Mouse (Mus musculus) cerebellum, postnatal 10 days (tissue): ENCODE data around the gene Isx.

ENCODE experiments used
- DNase-seq, 2 experiments: peaks; one replicate each; pipeline ENCODE4 v3.0.0; 2021; ENCODE audit warnings: mixed read lengths in 2 of 2

The Isx gene

DNA sequence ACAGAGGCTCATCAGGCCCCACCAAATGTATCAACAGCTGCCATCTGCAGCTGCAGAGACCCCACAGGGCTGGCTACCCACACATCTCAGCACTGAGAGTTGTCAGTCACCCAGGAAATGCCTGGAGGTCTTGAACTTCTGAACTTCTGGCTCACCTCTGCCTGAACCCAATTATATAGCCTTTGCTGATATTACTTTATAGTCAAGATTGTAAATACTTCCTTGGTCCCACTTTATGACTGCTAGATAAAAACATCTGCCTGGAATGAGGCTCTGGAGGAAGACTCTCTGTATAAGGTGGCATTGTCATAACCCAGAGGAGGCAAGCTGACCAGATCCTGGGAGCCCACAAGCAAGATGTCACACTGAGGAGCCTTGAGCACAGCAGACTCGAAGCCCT is 28.8 kb downstream of the Isx start:
- DNase-seq: no peak

DNA sequence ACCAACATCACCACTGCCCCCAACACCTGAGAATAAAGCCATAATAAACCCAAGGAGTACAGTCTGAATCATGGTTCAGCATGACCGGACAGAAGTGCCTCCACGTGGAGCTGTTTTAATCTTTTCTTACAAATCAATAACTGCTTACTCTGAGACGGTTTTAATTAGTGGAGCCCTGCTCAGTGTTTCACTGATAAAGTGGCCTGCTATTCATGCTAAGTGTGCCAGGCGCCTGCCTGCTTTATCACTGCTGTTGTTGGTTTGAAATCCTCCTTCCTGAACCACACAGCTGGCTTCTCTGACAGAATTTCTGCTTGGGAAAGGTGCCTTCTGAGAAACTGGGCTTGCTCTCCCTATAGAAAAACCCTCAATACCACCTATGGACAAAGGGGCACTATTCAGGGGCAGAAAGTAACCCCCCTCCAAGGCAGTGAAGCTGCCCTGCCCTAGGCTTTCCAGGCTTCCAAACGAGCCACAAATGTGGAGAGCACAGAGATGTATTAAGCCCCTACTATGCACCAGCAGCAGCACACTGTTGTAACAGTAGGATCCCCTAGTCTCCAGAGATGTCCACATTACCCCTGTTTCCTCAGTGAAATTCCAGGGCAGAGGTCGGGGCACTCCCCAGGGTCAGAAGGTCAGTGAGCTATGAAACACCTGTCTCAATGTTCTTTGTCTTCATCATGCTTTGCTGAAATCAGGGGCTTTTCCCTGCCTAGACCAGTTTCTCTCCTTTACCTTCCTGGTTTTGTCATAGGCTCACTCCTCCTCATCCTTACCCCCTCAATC is 30.3 kb downstream of the Isx start:
- DNase-seq: no peak

DNA sequence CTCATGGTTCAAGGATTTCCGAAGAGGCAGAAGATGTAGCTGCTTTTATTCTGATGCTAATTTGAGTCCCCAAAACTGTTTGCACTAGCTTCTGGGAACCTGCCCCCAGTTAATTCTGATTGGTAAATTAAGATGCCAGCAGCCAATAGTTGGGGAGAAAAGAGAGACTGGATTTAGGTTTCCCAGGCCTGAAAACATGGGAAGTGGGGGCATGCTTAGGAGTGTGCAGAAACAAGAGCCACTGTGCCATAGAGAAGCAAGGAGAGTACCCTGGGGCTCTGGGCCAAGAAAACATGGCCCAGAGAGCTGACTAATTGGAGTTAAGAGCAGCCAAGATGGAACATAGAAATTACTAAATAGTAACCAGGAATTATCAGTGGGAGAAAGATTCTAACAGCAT is 33.4 kb downstream of the Isx start:
- peak; percentile 33 to 48 for DNase-seq

DNA sequence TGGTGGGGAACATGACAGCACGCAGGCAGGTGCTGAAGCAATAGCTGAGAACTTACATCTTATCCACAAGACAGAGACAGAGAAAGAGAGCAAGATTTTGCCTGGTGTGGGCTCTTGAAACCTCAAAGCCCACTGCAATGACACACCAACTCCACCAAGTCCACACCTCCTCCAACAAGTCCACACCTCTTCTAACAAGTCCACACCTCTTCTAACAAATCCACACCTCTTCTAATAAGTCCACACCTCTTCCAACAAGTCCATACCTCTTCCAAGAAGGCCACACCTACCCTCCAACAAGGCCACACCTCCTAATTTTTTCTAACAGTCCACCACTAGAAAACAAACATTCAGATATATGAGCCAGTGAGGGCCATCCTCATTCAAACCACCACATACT is 37.7 kb downstream of the Isx start:
- DNase-seq: no peak

DNA sequence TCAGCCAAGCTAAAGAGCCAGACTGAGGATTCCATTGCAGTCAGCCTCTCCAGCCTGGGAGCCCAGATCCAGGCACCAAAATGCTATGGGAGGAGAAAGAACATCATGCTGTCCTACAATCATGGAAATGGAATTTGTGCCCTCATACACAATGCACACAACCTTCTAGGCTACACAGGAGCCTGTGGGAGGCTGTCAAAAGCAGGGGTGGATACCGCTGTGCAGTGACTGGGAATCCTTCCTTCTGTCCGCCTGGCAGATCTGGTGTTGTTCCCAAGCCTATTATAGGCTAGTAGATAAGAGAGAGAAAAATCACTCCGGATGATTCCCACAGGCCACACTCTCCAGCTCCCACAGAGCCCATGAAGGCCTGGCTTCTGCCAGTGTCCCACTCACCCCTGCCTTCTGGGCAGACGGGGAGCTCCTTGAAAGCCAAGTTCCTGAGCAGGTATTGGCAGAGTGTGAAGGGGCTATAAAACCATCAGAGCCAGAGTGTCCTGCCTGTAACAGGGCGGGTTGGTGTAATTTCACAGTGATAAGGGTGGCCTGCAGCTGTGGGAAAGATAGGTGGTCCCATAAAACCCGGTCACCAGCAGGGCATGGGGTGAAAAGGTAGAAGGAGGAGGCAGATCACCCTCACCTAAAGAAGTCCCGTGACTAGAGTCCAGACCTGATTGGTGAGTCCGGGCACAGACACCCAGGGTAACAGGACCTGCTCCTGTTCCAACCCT is 47.9 kb downstream of the Isx start:
- no peak for DNase-seq

DNA sequence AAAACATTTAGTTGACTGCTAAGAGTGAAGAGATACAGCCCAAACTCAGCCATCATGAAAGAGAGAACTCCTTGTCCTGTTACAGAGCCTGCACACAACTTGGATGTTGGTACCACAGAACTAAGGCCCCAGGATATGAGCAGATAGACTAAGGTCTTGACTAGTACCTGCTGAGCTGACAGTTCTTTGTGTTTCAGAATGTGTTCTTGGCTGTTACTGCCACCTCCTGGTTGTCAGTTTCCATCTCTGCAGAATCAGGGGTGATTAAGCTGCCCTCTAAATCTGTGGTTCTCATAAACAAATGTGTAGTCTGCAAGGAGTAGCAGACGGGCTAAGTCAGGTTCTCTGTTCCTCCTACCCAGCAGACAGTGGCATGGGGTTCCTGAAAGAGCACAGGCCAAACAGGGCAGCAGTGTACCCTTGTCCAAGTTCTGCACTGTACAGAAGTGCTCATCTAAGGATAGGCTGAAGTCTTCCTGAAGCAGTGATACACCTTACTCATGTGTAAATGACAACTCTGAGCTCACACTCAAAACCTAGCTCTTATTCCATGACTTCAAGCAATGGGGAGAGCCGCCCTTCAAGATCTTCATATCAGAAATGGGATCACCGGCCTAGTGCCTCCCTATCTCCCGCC is 49.0 kb downstream of the Isx start:
- DNase-seq: peak; percentile 48 to 53

DNA sequence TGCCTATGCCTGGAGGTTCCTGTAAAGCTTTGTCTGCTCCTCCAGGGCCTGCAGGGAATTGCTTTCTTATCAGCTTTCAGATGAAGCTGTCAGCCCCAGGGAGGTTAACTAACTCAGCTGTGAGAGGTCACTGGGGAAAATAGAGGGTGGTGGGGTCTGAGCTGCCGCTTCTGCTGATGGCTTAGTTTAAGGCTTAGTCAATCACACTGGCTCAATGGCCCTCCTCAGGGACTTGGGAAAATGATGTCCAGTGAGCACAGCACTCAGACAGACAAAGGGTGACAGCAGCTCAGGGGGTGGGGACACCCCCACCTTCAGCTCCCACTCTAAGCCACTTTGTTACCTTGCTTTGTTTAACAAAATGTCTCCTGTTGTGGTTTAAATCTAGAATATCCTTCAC is 55.0 kb downstream of the Isx start:
- DNase-seq: no peak

DNA sequence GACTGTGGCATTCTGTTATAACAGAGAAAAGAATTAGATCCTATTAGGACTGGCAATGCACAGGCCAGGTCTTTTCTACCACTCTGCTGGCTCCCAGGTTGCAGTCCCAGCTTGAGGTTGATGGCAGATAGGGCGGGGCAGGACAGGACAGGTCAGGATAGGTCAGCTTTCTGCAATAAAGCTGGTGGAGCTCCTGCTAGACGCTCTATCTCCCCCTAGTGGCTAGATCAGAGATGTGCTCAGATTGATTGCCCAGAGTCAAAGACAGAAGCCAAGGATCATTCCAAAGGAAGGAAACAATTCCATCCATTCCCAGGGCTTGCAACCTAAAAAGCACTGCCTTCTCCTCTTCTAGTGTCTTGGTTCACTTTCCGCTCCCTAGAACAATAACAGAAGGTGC is 57.8 kb downstream of the Isx start:
- peak; percentile 69 to 84 for DNase-seq

DNA sequence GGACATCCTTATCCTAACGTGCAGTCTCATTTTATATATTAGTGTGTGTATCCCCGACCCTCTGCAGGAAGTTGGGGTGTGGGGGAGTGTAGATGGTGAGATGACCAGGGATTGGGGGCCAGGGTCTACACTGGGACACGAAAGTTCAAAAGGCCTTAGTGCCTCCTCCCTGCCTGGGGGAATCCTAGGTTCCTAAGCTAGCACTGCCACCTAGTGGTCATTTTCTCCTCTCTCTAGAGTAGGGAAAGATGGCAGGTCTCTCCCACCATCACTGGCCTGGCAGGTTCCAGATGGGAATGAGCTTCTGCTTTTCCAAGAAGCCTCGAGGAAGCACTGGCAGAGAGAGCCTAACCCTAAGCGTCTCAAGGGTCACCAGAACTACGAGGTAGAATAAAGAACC is 62.3 kb downstream of the Isx start:
- peak; percentile 86 to 95 for DNase-seq

DNA sequence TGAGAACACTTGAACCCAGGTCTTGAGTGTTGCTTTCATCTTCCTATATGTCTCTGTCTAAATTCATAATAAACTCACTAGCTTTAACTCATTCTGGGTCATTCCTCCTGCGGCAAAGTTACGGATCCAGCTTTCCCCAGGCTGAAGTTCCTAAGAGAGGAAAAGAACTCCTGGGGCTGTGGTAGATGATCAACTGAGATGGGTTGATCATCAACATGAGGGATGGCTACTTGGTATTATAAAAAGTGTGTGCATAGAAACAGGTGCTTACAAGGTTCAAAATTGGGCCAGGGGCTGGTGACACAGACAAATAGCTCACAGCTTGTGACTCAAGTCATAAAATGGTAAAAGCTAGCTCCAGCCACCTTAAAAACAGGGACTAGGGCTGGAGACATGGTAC is 63.7 kb downstream of the Isx start:
- no peak for DNase-seq

DNA sequence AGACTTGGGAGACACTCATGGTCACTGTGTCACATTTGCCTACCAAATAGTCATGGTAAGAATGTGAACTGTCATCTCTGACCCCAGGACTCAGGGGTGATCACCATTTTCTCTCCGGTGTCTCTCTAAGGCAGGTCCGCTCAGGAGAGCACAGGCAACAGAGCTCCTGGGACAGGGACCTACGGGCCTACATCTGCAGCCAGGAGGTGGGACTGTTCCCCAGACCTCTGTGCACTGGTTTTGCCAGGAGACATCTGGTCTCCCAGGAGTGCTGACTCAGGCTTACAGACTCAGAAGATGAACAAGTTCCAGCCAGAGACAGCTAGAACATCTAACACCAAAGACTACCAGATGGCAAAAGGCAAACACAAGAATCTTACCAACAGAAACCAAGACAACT is 69.1 kb downstream of the Isx start:
- DNase-seq: no peak
